Mouse (Mus musculus): ENCODE measurements around the gene Pemt. TPM values are rescaled to one million over a fixed set of nuclear protein-coding genes. Genes with fewer than 3 reads are reported as not detected.

The Pemt gene
- polyA plus RNA-seq, 1 experiment: 3.7 TPM

DNA sequence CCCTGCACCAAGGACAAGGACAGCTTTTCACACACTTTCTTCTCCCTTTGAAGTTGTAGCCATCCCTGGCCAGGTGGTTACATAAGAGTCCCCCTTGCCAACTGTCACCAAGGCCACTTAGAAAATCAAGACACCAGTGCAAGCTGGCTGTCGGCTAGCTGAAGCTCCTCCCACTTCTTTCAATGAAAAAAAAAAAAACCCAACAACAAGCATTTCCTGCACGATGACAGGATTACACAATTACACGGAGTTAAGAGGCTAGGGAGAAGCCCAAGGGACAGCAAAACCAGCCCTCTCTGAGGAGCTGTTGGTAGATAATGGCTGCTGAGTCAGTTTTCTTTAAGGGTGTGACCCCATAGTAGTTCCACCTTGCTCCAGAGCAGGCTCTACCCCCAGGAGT is 104.9 kb downstream of the Pemt start:
- Histone ChIP-seq H3K27ac (ENCODE audit: control insufficient read depth, insufficient read depth, low read depth, low read length, poor library complexity) (no peak overlapping the region), H3K4me3 (replicated peaks; ENCODE audit: control insufficient read depth, low read depth, low read length) (no peak overlapping the region), H3K4me1 (ENCODE audit: control insufficient read depth, insufficient read depth, low read length) (peaks cover 5% of the 10 kb centered on the region; the same call in 1 of the 2 replicates)
- TF ChIP-seq CTCF (IDR thresholded peaks at IDR 0.05; ENCODE audit: control insufficient read depth, insufficient read depth, low read length): no peak
- no peak for TF ChIP-seq POLR2A (IDR thresholded peaks at IDR 0.05; ENCODE audit: borderline replicate concordance, control insufficient read depth, low read depth, low read length)
- WGBS: 0% methylated on average over 3 of the region's 3 CpGs

- TF ChIP-seq POLR2A (IDR thresholded peaks at IDR 0.05; ENCODE audit: borderline replicate concordance, control insufficient read depth, low read depth, low read length): no peak
- TF ChIP-seq CTCF (IDR thresholded peaks at IDR 0.05; ENCODE audit: control insufficient read depth, insufficient read depth, low read length): no peak
- 58% methylated on average over 3 of the region's 3 CpGs for WGBS
- H3K4me1 ChIP-seq (ENCODE audit: control insufficient read depth, insufficient read depth, low read length): peaks cover 5% of the 10 kb centered on the region; the same call in 1 of the 2 replicates
- H3K4me3 ChIP-seq (replicated peaks; ENCODE audit: control insufficient read depth, low read depth, low read length): no peak overlapping the region
- H3K27ac ChIP-seq (ENCODE audit: control insufficient read depth, insufficient read depth, low read depth, low read length, poor library complexity): no peak overlapping the region
These were observed 105.6 kb downstream of the Pemt start for GRCm38 (mm10) chr11:59940645-59941044.

GRCm38 (mm10) chr11:59939821-59940220 is 106.5 kb downstream of the Pemt start:
- no peak overlapping the region for H3K4me3 ChIP-seq (replicated peaks; ENCODE audit: control insufficient read depth, low read depth, low read length)
- no peak overlapping the region for H3K27ac ChIP-seq (ENCODE audit: control insufficient read depth, insufficient read depth, low read depth, low read length, poor library complexity)
- H3K4me1 ChIP-seq (ENCODE audit: control insufficient read depth, insufficient read depth, low read length): peaks cover 5% of the 10 kb centered on the region; the same call in 1 of the 2 replicates
- 82% methylated on average over 1 of the region's 1 CpGs for WGBS
- TF ChIP-seq CTCF (IDR thresholded peaks at IDR 0.05; ENCODE audit: control insufficient read depth, insufficient read depth, low read length): no peak
- TF ChIP-seq POLR2A (IDR thresholded peaks at IDR 0.05; ENCODE audit: borderline replicate concordance, control insufficient read depth, low read depth, low read length): no peak

DNA sequence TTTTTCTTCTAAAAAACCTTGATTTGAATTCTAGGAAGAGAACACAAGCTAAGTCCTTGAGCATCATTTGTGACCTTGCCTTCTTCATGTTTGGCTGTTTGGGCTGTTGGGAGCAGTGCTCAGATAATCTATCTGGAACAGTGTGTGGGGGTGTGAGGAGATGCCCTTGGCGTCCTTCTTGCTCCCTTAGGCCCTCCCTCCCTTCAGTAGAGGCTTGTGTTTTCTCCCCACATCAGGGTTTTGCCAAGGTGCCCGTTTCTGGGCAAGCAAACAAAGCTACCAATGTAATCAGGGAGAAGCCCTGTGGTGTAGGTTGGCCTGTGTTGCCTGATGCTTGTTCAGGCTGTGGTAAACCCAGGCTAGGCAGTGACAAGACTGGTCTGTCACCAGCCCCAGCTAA is 108.7 kb downstream of the Pemt start:
- Histone ChIP-seq H3K4me1 (ENCODE audit: control insufficient read depth, insufficient read depth, low read length) (peaks cover 6% of the 10 kb centered on the region; the same call in 1 of the 2 replicates), H3K4me3 (replicated peaks; ENCODE audit: control insufficient read depth, low read depth, low read length) (no peak overlapping the region), H3K27ac (ENCODE audit: control insufficient read depth, insufficient read depth, low read depth, low read length, poor library complexity) (no peak overlapping the region)
- 48% methylated on average over 2 of the region's 2 CpGs for WGBS
- TF ChIP-seq CTCF (IDR thresholded peaks at IDR 0.05; ENCODE audit: control insufficient read depth, insufficient read depth, low read length) (no peak), POLR2A (IDR thresholded peaks at IDR 0.05; ENCODE audit: borderline replicate concordance, control insufficient read depth, low read depth, low read length) (no peak)

- Histone ChIP-seq H3K4me3 (replicated peaks; ENCODE audit: control insufficient read depth, low read depth, low read length) (no peak overlapping the region), H3K27ac (ENCODE audit: control insufficient read depth, insufficient read depth, low read depth, low read length, poor library complexity) (no peak overlapping the region), H3K4me1 (ENCODE audit: control insufficient read depth, insufficient read depth, low read length) (peaks cover 7% of the 10 kb centered on the region; the same call in 1 of the 2 replicates)
- 93% methylated on average over 3 of the region's 3 CpGs for WGBS
- no peak for TF ChIP-seq CTCF (IDR thresholded peaks at IDR 0.05; ENCODE audit: control insufficient read depth, insufficient read depth, low read length)
- TF ChIP-seq POLR2A (IDR thresholded peaks at IDR 0.05; ENCODE audit: borderline replicate concordance, control insufficient read depth, low read depth, low read length): no peak
These were observed 109.3 kb downstream of the Pemt start for GRCm38 (mm10) chr11:59937023-59937422.

DNA sequence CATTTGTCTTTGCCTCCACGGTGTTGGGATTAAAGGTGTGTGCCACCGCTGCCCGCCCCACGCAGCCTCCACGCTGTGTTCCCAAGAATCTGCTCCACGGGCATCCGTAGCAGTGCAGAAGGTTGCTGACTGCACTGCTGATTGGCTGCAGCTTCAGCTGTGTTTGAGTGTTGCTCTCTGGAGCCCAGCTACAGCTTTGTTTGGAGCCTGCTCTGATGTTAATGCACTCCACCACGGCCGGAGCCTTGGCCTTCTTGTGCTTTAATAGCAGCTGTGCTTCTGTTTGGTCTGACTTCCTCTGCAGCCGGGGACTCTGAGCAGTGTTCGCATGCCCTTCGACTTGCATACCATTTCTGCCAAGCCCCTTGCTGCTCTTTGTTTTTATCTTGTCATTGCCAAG is 112.3 kb downstream of the Pemt start:
- no peak overlapping the region for H3K27ac ChIP-seq (ENCODE audit: control insufficient read depth, insufficient read depth, low read depth, low read length, poor library complexity)
- no peak for TF ChIP-seq POLR2A (IDR thresholded peaks at IDR 0.05; ENCODE audit: borderline replicate concordance, control insufficient read depth, low read depth, low read length)
- TF ChIP-seq CTCF (IDR thresholded peaks at IDR 0.05; ENCODE audit: control insufficient read depth, insufficient read depth, low read length): no peak
- 0 out of 2 replicates have a peak, but pooled peaks cover 2% of the 10 kb centered on the region for H3K4me1 ChIP-seq (ENCODE audit: control insufficient read depth, insufficient read depth, low read length)
- 80% methylated on average over 12 of the region's 12 CpGs for WGBS
- no peak overlapping the region for H3K4me3 ChIP-seq (replicated peaks; ENCODE audit: control insufficient read depth, low read depth, low read length)

- Histone ChIP-seq H3K4me3 (replicated peaks; ENCODE audit: control insufficient read depth, low read depth, low read length) (no peak overlapping the region), H3K27ac (ENCODE audit: control insufficient read depth, insufficient read depth, low read depth, low read length, poor library complexity) (no peak overlapping the region), H3K4me1 (ENCODE audit: control insufficient read depth, insufficient read depth, low read length) (0 out of 2 replicates have a peak, but pooled peaks cover 2% of the 10 kb centered on the region)
- WGBS: 53% methylated on average over 9 of the region's 9 CpGs
- TF ChIP-seq CTCF (IDR thresholded peaks at IDR 0.05; ENCODE audit: control insufficient read depth, insufficient read depth, low read length) (no peak), POLR2A (IDR thresholded peaks at IDR 0.05; ENCODE audit: borderline replicate concordance, control insufficient read depth, low read depth, low read length) (no peak)
These were observed 113.5 kb downstream of the Pemt start for GRCm38 (mm10) chr11:59932560-59933337.

GRCm38 (mm10) chr11:59930031-59930430 is 116.3 kb downstream of the Pemt start:
- 79% methylated on average over 4 of the region's 4 CpGs for WGBS
- TF ChIP-seq POLR2A (IDR thresholded peaks at IDR 0.05; ENCODE audit: borderline replicate concordance, control insufficient read depth, low read depth, low read length): no peak
- TF ChIP-seq CTCF (IDR thresholded peaks at IDR 0.05; ENCODE audit: control insufficient read depth, insufficient read depth, low read length): no peak
- Histone ChIP-seq H3K27ac (ENCODE audit: control insufficient read depth, insufficient read depth, low read depth, low read length, poor library complexity) (no peak overlapping the region), H3K4me3 (replicated peaks; ENCODE audit: control insufficient read depth, low read depth, low read length) (no peak overlapping the region), H3K4me1 (ENCODE audit: control insufficient read depth, insufficient read depth, low read length) (0 out of 2 replicates have a peak, but pooled peaks cover 2% of the 10 kb centered on the region)

Data from bone marrow, adult 2 months (tissue).